Mouse (Mus musculus) limb, embryonic 14.5 days (tissue): ENCODE measurements around the gene Dgki. TPM values are rescaled to one million over a fixed set of nuclear protein-coding genes. Genes with fewer than 3 reads are reported as not detected.

Experiments used
- ATAC-seq: fragments of 200-750 bp; cut with Nextera tagmentation; 2 replicates; pipeline ENCODE4 v1.8.0; 2017; ENCODE audit warnings: low read depth, moderate number of reproducible peaks, moderate TSS enrichment; ENCODE audit not compliant: low FRiP score
- DNase-seq: peaks from one replicate; pipeline ENCODE4 v3.0.0-alpha.2; 2015; ENCODE audit warnings: low spot score
- H3K27ac ChIP-seq: fragments of 300-500 bp; sonication (generic); replicated peaks from 2 replicates; pipeline ENCODE4 v1.5.1; 2014; ENCODE audit warnings: low read depth, mild to moderate bottlenecking, low read length, moderate library complexity, mixed read lengths
- H3K27me3 ChIP-seq: fragments of 300-500 bp; sonication (generic); 2 replicates; pipeline ENCODE4 v1.6.1; 2014; ENCODE audit warnings: low read length, mixed read lengths; ENCODE audit not compliant: control insufficient read depth, insufficient read depth
- H3K36me3 ChIP-seq: fragments of 300-500 bp; sonication (generic); 2 replicates; pipeline ENCODE4 v1.6.1; 2014; ENCODE audit warnings: mild to moderate bottlenecking, low read length, moderate library complexity, mixed read lengths; ENCODE audit not compliant: control insufficient read depth, insufficient read depth
- H3K4me1 ChIP-seq: fragments of 300-500 bp; sonication (generic); 2 replicates; pipeline ENCODE4 v1.6.1; 2014; ENCODE audit warnings: antibody characterized with exemption, low read length, mixed read lengths; ENCODE audit not compliant: control insufficient read depth, insufficient read depth
- H3K4me2 ChIP-seq: fragments of 300-500 bp; sonication (generic); replicated peaks from 2 replicates; pipeline ENCODE4 v1.6.1; 2014; ENCODE audit warnings: low read depth, mild to moderate bottlenecking, low read length, moderate library complexity; ENCODE audit not compliant: severe bottlenecking
- H3K4me3 ChIP-seq: fragments of 300-500 bp; sonication (generic); replicated peaks from 2 replicates; pipeline ENCODE4 v1.5.1; 2014; ENCODE audit warnings: low read length
- H3K9ac ChIP-seq: fragments of 300-500 bp; sonication (generic); 2 replicates; pipeline ENCODE4 v1.6.1; 2014; ENCODE audit warnings: mild to moderate bottlenecking, low read depth, low read length, moderate library complexity; ENCODE audit not compliant: severe bottlenecking
- H3K9me3 ChIP-seq: fragments of 300-500 bp; sonication (generic); 2 replicates; pipeline ENCODE4 v1.6.1; 2016; ENCODE audit warnings: low read length; ENCODE audit not compliant: control insufficient read depth
- POLR2A ChIP-seq: fragments of 200-500 bp; IDR thresholded peaks from 2 replicates; pipeline ENCODE4 v1.8.0; 2012; ENCODE audit warnings: inconsistent platforms, mild to moderate bottlenecking, moderate library complexity, borderline replicate concordance; ENCODE audit not compliant: insufficient read depth, insufficient read length; ENCODE audit errors: extremely low read depth
- WGBS: fragments of 180-500 bp; shearing (Covaris S2); extraction: QIAGEN DNeasy Blood & Tissue Kit; methylation state at CpG from one replicate; pipeline ENCODE4 v1.1.7; 2014; 5-methylcytosine and 5-hydroxymethylcytosine counted together
- polyA plus RNA-seq, 2 experiments: library from polyadenylated mRNA; depleted of rRNA in 1 of 2; stranded (reverse) in 1 of 2; unstranded in 1 of 2; fragments of >200 nt; fragmentation: Nextera tagmentation in 1 of 2; extraction: Ambion mirVana in 1 of 2; gene quantifications; 2 replicates each; pipeline versions ENCODE4 v1.2.1 to v1.2.3; 2012 to 2014

Dgki gene
- polyA plus RNA-seq, 2 experiments = 0.58 to 0.85 TPM

- no peak for DNase-seq
- no peak for TF ChIP-seq POLR2A
- 53% methylated on average over 2 of the region's 2 CpGs for WGBS
- no peaks in the 10 kb centered on the region for H3K9me3 ChIP-seq
- no peak overlapping the region for H3K4me2 ChIP-seq
- H3K27me3 ChIP-seq = no peaks in the 10 kb centered on the region
- no peak overlapping the region for H3K27ac ChIP-seq
- no peak for ATAC-seq
- H3K36me3 ChIP-seq = no peaks in the 10 kb centered on the region
- H3K4me1 ChIP-seq = no peaks in the 10 kb centered on the region
- H3K9ac ChIP-seq = no peak overlapping the region
- H3K4me3 ChIP-seq = no peak overlapping the region
These were observed 16.6 kb downstream of the Dgki start for GRCm38 (mm10) chr6:37283336-37283735.

GRCm38 (mm10) chr6:37282659-37283058, 17.3 kb downstream of the Dgki start:
- 40% methylated on average over 1 of the region's 1 CpGs for WGBS
- ATAC-seq (no peak), DNase-seq (no peak)
- no peak for TF ChIP-seq POLR2A
- Histone ChIP-seq H3K4me2 (no peak overlapping the region), H3K27me3 (no peaks in the 10 kb centered on the region), H3K9me3 (no peaks in the 10 kb centered on the region), H3K4me3 (no peak overlapping the region), H3K27ac (no peak overlapping the region), H3K9ac (no peak overlapping the region), H3K36me3 (no peaks in the 10 kb centered on the region), H3K4me1 (no peaks in the 10 kb centered on the region)

GRCm38 (mm10) chr6:37276834-37277715, 22.9 kb downstream of the Dgki start:
- Histone ChIP-seq H3K4me1 (no peaks in the 10 kb centered on the region; the same call in 1 of the 2 replicates), H3K27me3 (no peaks in the 10 kb centered on the region), H3K36me3 (no peaks in the 10 kb centered on the region), H3K9me3 (no peaks in the 10 kb centered on the region), H3K4me3 (no peak overlapping the region), H3K9ac (no peak overlapping the region), H3K4me2 (no peak overlapping the region), H3K27ac (no peak overlapping the region)
- ATAC-seq = no peak
- TF ChIP-seq POLR2A = no peak
- 44% methylated on average over 6 of the region's 6 CpGs for WGBS
- no peak for DNase-seq

- H3K27ac ChIP-seq = no peak overlapping the region
- H3K4me2 ChIP-seq = no peak overlapping the region
- no peaks in the 10 kb centered on the region for H3K36me3 ChIP-seq
- no peaks in the 10 kb centered on the region; the same call in 1 of the 2 replicates for H3K4me1 ChIP-seq
- H3K9ac ChIP-seq = no peak overlapping the region
- no peak for TF ChIP-seq POLR2A
- H3K9me3 ChIP-seq = no peaks in the 10 kb centered on the region
- H3K4me3 ChIP-seq = no peak overlapping the region
- ATAC-seq (no peak), DNase-seq (no peak)
- H3K27me3 ChIP-seq = no peaks in the 10 kb centered on the region
- WGBS = 59% methylated on average over 5 of the region's 5 CpGs
These were observed 23.8 kb downstream of the Dgki start for GRCm38 (mm10) chr6:37276181-37276580.

- no peak for TF ChIP-seq POLR2A
- Histone ChIP-seq H3K27ac (no peak overlapping the region), H3K4me2 (no peak overlapping the region), H3K27me3 (no peaks in the 10 kb centered on the region), H3K9me3 (no peaks in the 10 kb centered on the region), H3K4me3 (no peak overlapping the region), H3K4me1 (0 out of 2 replicates have a peak, but pooled peaks cover 3% of the 10 kb centered on the region), H3K9ac (no peak overlapping the region), H3K36me3 (no peaks in the 10 kb centered on the region)
- DNase-seq = no peak
- no peak for ATAC-seq
- 71% methylated on average over 8 of the region's 8 CpGs for WGBS
These were observed 28.9 kb downstream of the Dgki start for GRCm38 (mm10) chr6:37270905-37271591.
